Mouse (Mus musculus): ENCODE measurements around the gene Emc1. TPM values are rescaled to one million over a fixed set of nuclear protein-coding genes. Genes with fewer than 3 reads are reported as not detected.

The Emc1 gene
- 16.3 TPM for polyA plus RNA-seq (2021)

DNA sequence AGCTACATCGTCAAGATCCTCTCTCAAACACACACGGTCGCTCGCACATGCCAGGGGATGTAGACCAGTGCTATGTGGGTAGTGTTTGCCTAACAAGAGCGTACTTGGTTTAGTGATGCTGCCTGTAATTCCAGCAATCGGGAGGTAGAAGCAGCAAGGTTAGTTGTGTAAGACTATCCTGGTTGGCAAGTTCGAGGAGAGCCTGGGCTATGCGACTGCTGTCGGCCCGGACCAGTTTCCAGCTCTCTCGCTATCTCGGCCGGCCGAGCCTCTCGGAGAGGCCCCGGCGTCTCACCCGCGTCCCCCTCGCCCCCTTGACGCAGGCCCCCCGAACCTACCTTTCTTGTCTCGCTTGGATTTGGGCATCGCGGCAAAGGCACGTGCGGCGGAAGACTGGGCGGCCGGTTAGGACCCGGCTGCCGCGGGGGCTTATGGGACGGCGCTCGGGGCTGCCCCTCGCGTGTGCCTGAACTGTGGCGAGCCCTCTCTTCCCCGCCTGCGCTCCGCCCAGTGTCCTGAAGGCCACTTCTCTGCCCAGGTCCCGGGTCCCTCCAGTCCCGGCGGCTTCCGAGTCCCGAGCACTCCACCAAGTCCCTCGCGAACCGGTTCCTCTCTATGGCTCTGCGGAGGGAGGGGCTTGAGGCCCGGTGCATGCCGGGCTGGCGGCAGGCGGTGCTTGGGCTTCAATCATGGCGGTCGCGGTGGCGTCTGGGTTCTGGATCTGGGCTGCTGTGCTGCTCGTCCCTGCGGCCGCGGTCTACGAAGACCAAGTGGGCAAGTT, at the start of gene Emc1, which contains the start of the genes Mrto4 and Ubr4:
Gene Emc1 (plus strand): TSS at position 657 of the 781 bp plus-strand sequence.
Gene Mrto4 (minus strand): TSS at position 646 of the 781 bp plus-strand sequence.
Gene Ubr4 (plus strand): TSS at position 679 of the 781 bp plus-strand sequence.
- no peak for TF ChIP-seq CTCF (IDR thresholded peaks at IDR 0.05)
- ATAC-seq (peak; percentile 47), DNase-seq (ENCODE audit: low read depth, low spot score) (peak; percentile 24)
- in situ Hi-C loops (cut with MboI; ENCODE audit: low pct_unique_long_range_greater_than_20kb), result loop anchor here (10.0 kb wide), 1 partner anchor 57 kb away; no protein-coding TSS in a partner anchor
- CTCF ChIA-PET, result no interaction called here
- no peaks in the 10 kb centered on the region for H3K27me3 ChIP-seq
- POLR2A ChIA-PET, result interaction anchor here (1.4 kb wide), 1 partner anchor 9 kb away, joined by 4 read pairs; no protein-coding TSS in a partner anchor

DNA sequence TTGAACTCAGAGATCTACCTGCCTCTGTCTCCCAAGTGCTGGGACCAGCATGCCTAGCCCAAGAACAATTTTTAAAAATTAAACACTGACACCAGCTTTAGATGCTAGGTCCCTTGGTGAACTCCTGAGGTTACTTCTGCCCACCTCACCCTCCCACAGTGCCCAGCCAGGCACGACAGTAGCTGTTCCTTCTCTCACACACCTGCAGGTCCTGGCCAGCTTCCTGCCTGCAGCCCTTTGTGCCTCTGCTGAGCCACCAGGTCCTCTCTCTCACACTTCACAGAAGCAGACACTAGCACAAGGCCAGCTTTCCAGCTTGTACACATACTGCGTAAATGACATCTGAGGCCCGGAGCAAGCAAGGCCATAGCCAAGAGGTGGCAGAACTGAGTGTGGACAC, 46.9 kb upstream of the Emc1 start:
- CTCF ChIA-PET, result no interaction called here
- in situ Hi-C loops (cut with MboI; ENCODE audit: low pct_unique_long_range_greater_than_20kb), result no loop called here
- POLR2A ChIA-PET, result no interaction called here
- H3K27me3 ChIP-seq, result no peaks in the 10 kb centered on the region
- DNase-seq (ENCODE audit: low read depth, low spot score) (no peak), ATAC-seq (no peak)
- TF ChIP-seq CTCF (IDR thresholded peaks at IDR 0.05), result no peak

DNA sequence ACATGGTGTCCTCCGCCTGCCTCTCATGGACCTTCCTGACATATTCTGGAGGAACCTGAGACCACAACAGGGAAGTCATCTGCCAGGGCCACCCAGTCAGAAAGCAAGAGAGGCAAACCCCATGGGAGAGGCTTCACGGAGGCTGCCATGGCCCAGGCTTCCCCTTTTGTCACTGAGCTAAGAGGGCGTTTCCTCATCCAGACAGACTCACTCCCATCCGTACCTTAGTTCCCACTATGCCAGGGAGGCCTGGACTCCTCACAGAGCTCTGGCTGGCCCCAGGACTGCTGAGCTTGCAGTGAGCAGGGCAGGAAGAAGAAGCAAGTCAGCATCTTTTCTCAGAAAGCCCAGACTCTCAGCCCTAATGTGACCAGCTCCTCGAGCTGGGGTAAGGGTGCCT, 44.5 kb upstream of the Emc1 start:
- in situ Hi-C loops (cut with MboI; ENCODE audit: low pct_unique_long_range_greater_than_20kb), result no loop called here
- H3K27me3 ChIP-seq, result no peaks in the 10 kb centered on the region
- DNase-seq (ENCODE audit: low read depth, low spot score) (no peak), ATAC-seq (no peak)
- TF ChIP-seq CTCF (IDR thresholded peaks at IDR 0.05), result no peak
- ChIA-PET CTCF (no interaction called here), POLR2A (interaction anchor here (0.7 kb wide), 1 partner anchor 351 kb away, joined by 3 read pairs; no protein-coding TSS in a partner anchor)

DNA sequence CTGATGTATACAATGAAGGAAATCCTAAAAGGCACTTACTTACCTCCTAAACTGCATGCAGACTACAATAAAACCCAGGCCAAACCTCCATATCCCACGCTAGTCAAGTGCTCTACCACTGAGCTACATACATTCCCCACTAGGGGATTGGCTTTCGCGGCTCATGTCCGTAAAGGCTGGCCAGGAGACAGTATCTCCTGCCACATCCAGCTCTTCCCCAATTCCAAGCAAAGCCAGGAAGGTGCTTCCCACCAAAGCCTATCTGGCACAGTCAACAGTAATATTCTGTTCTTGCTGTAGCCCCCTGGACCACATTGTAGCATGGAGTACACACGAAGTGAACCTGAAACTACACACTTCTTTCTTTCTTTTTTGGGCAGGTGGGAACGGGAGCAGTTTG, 42.7 kb upstream of the Emc1 start:
- CTCF ChIA-PET, result interaction anchor here (1.0 to 1.4 kb wide), 2 partner anchors 23 to 232 kb away, joined by 3 read pairs; no protein-coding TSS in a partner anchor
- DNase-seq (ENCODE audit: low read depth, low spot score), result no peak
- no peak for ATAC-seq
- no peaks in the 10 kb centered on the region for H3K27me3 ChIP-seq
- no peak for TF ChIP-seq CTCF (IDR thresholded peaks at IDR 0.05)
- POLR2A ChIA-PET, result interaction anchor here (1.4 kb wide), 1 partner anchor 52 kb away, joined by 3 read pairs; no protein-coding TSS in a partner anchor
- in situ Hi-C loops (cut with MboI; ENCODE audit: low pct_unique_long_range_greater_than_20kb), result no loop called here

DNA sequence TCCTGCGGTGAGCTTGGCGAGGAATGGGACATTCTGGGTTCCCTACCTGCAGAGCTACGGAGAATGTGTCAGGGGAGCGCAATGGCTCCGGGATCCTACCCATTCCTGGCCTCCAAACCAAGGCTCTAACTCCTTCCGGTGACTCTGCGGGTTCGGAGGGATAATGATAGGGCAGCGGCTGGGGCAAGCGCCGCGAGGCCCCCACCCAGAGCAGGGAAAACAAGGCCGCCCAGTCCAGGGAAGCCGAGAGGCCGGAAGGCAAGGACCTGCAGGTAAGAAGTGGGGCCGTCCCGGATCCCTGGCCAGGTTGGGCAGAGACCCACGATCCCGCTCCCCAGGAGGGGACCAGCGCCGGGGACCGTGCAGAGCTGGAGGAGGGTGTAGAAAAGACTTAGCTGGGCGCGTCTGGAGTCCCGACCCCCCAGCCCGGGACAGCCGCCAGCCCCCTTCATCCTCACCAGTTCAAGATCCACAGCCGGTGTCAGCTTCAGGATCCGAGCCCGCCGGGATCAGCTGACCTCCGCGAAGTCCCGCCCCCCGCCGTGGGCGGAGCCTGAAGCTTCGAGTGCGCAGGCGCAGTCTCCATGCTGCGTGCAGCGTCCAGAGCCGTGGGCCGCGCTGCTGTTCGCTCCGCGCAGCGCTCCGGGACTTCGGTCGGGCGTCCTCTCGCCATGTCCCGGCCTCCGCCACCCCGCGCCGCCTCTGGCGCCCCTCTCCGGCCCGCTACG, 42.1 kb upstream of the Emc1 start, which contains the start of the genes Pqlc2 and Akr7a5:
Gene Pqlc2 (minus strand): TSS at position 538 of the 728 bp plus-strand sequence.
Gene Akr7a5 (plus strand): TSS at position 574 of the 728 bp plus-strand sequence.
- no peaks in the 10 kb centered on the region for H3K27me3 ChIP-seq
- in situ Hi-C loops (cut with MboI; ENCODE audit: low pct_unique_long_range_greater_than_20kb), result no loop called here
- ATAC-seq (peak; percentile 67), DNase-seq (ENCODE audit: low read depth, low spot score) (peak; percentile 51)
- CTCF ChIA-PET, result interaction anchor here (0.9 to 1.9 kb wide), 7 partner anchors 12 to 233 kb away, joined by 3 to 8 read pairs (median 3); partner anchors contain the start of gene Capzb
- TF ChIP-seq CTCF (IDR thresholded peaks at IDR 0.05), result no peak
- POLR2A ChIA-PET, result interaction anchor here (1.4 kb wide), 1 partner anchor 53 kb away, joined by 3 read pairs; no protein-coding TSS in a partner anchor

DNA sequence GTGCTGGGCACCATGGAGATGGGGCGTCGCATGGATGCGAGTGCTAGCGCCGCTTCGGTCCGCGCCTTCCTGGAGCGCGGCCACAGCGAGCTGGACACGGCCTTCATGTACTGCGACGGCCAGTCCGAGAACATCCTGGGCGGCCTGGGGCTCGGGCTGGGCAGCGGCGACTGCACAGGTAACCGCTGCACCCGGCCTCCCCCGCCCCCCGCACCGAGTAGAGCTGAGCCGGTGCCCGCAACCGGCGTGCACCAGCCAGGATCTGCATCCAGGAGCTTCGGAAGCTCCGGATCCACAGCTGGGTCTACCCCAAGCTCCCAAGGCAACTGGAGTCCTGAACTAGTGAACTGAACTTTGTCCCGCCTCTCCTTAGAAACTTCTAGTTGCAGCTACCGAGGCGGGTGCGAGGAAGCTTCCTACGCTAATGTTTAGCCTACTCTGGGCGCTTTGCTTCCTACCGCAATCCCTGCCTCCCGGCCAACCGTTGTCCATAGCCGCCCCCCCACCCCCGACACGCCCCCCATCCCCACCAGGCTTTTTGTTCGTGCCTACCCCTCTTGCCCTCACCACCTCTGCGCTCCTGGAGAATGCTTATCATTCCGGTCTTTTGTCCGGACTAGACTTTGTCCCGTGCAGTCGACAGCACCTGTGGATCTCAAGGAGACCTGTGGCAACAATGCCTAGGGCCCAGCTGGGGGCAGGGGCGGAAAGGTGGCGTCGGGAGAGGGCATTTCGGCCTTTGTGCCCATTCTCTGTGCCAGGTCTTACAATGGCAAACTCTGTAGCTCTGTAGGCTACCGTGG, 41.3 kb upstream of the Emc1 start:
- DNase-seq (ENCODE audit: low read depth, low spot score), result no peak
- no peak for TF ChIP-seq CTCF (IDR thresholded peaks at IDR 0.05)
- peak; percentile 28 for ATAC-seq
- POLR2A ChIA-PET, result interaction anchor here (0.5 to 1.4 kb wide), 3 partner anchors 16 to 54 kb away, joined by 3 read pairs; no protein-coding TSS in a partner anchor
- CTCF ChIA-PET, result interaction anchor here (0.9 to 1.9 kb wide), 8 partner anchors 11 to 225 kb away, joined by 3 to 8 read pairs (median 3); partner anchors contain the start of gene Capzb
- H3K27me3 ChIP-seq, result no peaks in the 10 kb centered on the region
- in situ Hi-C loops (cut with MboI; ENCODE audit: low pct_unique_long_range_greater_than_20kb), result no loop called here

DNA sequence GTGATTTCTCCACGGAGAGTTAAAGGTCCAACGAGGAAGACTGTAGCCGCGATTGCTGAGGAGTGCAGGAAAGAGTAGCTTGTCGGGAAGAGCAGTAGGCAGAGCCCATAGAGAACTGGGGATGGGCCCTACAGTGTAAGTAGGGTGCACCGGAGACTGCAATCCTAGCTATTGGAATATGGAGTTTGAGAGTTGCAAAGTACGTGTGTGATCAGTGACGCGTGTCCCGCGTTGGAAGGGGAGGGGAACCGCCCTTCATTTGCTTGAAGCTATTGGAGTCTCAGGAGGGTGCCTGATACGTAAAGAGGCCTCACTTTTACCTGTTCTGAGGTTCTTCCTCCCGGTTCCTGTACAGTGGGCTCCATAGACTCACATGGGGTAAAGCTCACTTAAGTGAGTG, 40.7 kb upstream of the Emc1 start:
- no peaks in the 10 kb centered on the region for H3K27me3 ChIP-seq
- in situ Hi-C loops (cut with MboI; ENCODE audit: low pct_unique_long_range_greater_than_20kb), result no loop called here
- CTCF ChIA-PET, result interaction anchor here (1.0 to 1.9 kb wide), 5 partner anchors 11 to 226 kb away, joined by 3 to 8 read pairs (median 4); no protein-coding TSS in a partner anchor
- DNase-seq (ENCODE audit: low read depth, low spot score) (no peak), ATAC-seq (no peak)
- POLR2A ChIA-PET, result interaction anchor here (0.5 to 0.6 kb wide), 2 partner anchors 17 to 29 kb away, joined by 3 read pairs; no protein-coding TSS in a partner anchor
- no peak for TF ChIP-seq CTCF (IDR thresholded peaks at IDR 0.05)

DNA sequence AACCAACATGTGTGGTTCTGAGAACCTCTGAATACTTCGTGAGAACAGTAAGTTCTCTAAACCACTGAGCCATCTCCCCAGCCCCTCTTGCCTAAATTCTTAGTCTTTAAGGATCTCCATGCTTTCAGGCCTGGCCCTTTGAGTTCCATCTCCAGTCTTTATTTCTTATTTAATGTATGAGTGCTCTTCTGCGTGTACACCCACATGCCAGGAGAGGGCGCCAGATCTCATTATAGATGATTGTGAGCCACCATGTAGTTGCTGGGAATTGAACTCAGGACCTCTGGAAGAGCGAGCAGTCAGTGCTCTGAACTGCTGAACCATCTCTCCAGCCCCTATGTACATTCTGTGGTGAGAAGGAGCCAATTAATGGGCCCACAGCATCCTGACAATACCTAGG, 39.8 kb upstream of the Emc1 start:
- TF ChIP-seq CTCF (IDR thresholded peaks at IDR 0.05), result no peak
- ChIA-PET CTCF (interaction anchor here (1.9 kb wide), 1 partner anchor 10 kb away, joined by 8 read pairs; no protein-coding TSS in a partner anchor), POLR2A (no interaction called here)
- no peak for DNase-seq (ENCODE audit: low read depth, low spot score)
- ATAC-seq, result no peak
- in situ Hi-C loops (cut with MboI; ENCODE audit: low pct_unique_long_range_greater_than_20kb), result no loop called here
- H3K27me3 ChIP-seq, result no peaks in the 10 kb centered on the region

DNA sequence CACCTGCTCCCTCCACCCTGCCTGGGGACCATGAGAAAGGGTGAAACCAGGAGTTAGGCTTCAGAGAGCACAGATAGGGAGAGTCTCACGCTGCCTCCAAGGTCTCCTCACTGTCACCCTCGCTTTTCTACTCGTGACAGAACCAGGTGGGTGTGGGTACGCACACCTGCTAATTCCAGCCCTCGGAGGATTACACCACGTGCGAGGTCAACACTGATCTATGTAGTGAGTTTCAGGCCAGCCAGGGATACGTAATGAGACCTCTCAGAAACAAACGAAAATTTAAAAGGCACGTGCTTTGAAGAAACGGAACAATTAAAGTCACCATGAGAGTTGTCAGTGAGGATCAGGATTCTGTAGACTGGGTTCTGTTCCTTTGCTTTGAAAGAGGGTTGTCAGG, 33.9 kb upstream of the Emc1 start:
- DNase-seq (ENCODE audit: low read depth, low spot score) (no peak), ATAC-seq (no peak)
- in situ Hi-C loops (cut with MboI; ENCODE audit: low pct_unique_long_range_greater_than_20kb), result no loop called here
- POLR2A ChIA-PET, result no interaction called here
- TF ChIP-seq CTCF (IDR thresholded peaks at IDR 0.05), result no peak
- CTCF ChIA-PET, result no interaction called here
- H3K27me3 ChIP-seq, result no peaks in the 10 kb centered on the region
